Mouse (Mus musculus) telencephalon, adult 2 months (tissue): ENCODE measurements around the gene Ccdc148.

Experiments used
- DNase-seq: peaks from one replicate; pipeline ENCODE4 v3.0.0-alpha.2; 2011; ENCODE audit warnings: low read depth, low spot score

Gene Ccdc148

DNA sequence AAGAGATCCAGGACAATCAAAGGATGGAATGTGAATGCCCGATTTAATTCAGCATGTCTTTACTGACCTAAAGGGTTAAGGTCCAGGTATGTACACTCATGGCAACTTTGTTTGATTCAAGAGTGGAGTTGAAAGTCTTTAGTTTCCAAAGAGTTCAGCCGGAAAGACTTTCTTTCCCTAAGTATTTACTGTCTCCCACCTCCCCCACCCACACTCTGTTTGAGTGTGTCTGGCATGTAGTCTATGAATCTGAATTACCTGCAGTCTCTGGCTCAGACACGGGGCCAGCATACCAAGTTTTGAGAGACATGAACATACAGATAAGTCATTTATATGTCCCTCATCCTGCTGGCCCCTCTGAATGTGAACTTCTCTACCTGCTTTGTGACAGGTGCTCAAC is 374.3 kb downstream of the Ccdc148 start:
- DNase-seq = no peak

- no peak for DNase-seq
Observed at GRCm38 (mm10) chr2:58783526-58783925, 377.0 kb downstream of the Ccdc148 start.

DNA sequence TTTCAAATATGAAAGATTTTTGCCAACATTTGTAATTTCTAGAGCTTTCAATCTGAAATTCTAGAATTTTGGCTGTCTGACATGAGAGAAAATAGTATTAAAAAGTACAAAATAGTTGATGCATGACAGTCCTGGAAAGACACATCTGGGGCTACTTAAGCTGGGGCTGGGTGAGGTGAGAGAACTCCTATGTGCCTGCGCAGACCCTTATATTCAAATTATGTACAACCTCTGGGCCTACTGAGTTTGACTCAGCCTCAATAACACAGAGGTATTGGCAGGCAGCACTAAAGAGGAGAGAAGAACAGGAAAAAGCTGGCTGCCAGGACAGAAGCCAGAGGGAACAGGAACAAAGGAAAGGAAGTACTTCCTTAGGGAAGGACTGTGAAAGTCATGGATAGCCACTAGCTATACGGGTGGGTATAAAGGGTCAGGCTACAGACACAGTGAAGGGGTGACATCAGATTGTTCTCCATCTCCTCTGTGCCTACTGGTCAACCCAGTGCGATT is 381.4 kb downstream of the Ccdc148 start:
- no peak for DNase-seq

- no peak for DNase-seq
Observed at GRCm38 (mm10) chr2:58773833-58774232, 386.6 kb downstream of the Ccdc148 start.
